Mouse (Mus musculus) cerebellum, adult 2 months (tissue): ENCODE measurements around the gene Rgs9bp. TPM values are rescaled to one million over a fixed set of nuclear protein-coding genes. Genes with fewer than 3 reads are reported as not detected.
A peak's percentile ranks its signal among the peaks of the same experiment; 100 is the strongest.

ENCODE experiments used
- DNase-seq, 2 experiments: peaks; one replicate each; pipeline ENCODE4 v3.0.0; 2021
- H3K27ac ChIP-seq: fragments of 200-500 bp; 2 replicates; pipeline ENCODE4 v1.5.1; 2012; ENCODE audit warnings: low read length, control low read depth, inconsistent platforms; ENCODE audit not compliant: insufficient read depth
- H3K27me3 ChIP-seq: fragments of 200-500 bp; 2 replicates; pipeline ENCODE4 v1.6.1; 2012; ENCODE audit warnings: inconsistent platforms, mild to moderate bottlenecking, low read length, moderate library complexity; ENCODE audit not compliant: control insufficient read depth, insufficient read depth
- H3K4me1 ChIP-seq: fragments of 200-500 bp; 2 replicates; pipeline ENCODE4 v1.6.1; 2011; ENCODE audit warnings: low read length; ENCODE audit not compliant: control insufficient read depth, insufficient read depth
- H3K4me3 ChIP-seq: fragments of 200-500 bp; replicated peaks from 2 replicates; pipeline ENCODE3; 2011; ENCODE audit warnings: mild to moderate bottlenecking, low read depth, low read length, control low read depth; ENCODE audit not compliant: insufficient read depth
- CTCF ChIP-seq: fragments of 200-500 bp; IDR thresholded peaks from 2 replicates; pipeline ENCODE4 v1.5.1; 2011; ENCODE audit warnings: low read depth, mild to moderate bottlenecking, control low read depth, low read length, moderate library complexity, borderline replicate concordance; ENCODE audit not compliant: insufficient read depth
- POLR2A ChIP-seq: fragments of 200-500 bp; IDR thresholded peaks from 2 replicates; pipeline ENCODE4 v1.6.1; 2011; ENCODE audit warnings: low read length, control low read depth, borderline replicate concordance; ENCODE audit not compliant: insufficient read depth
- WGBS: fragments of 180-500 bp; shearing (Covaris S2); methylation state at CpG from one replicate; pipeline ENCODE4 v1.1.7; 2018; 5-methylcytosine and 5-hydroxymethylcytosine counted together
- polyA plus RNA-seq: library from polyadenylated mRNA; depleted of rRNA; stranded (reverse); fragments of >200 nt; gene quantifications from 2 replicates; pipeline ENCODE4 v1.2.3, GENCODE M21; 2012; rRNA removed

Rgs9bp gene
- 0.03 and 0.07 TPM in 2 replicates for polyA plus RNA-seq

DNA sequence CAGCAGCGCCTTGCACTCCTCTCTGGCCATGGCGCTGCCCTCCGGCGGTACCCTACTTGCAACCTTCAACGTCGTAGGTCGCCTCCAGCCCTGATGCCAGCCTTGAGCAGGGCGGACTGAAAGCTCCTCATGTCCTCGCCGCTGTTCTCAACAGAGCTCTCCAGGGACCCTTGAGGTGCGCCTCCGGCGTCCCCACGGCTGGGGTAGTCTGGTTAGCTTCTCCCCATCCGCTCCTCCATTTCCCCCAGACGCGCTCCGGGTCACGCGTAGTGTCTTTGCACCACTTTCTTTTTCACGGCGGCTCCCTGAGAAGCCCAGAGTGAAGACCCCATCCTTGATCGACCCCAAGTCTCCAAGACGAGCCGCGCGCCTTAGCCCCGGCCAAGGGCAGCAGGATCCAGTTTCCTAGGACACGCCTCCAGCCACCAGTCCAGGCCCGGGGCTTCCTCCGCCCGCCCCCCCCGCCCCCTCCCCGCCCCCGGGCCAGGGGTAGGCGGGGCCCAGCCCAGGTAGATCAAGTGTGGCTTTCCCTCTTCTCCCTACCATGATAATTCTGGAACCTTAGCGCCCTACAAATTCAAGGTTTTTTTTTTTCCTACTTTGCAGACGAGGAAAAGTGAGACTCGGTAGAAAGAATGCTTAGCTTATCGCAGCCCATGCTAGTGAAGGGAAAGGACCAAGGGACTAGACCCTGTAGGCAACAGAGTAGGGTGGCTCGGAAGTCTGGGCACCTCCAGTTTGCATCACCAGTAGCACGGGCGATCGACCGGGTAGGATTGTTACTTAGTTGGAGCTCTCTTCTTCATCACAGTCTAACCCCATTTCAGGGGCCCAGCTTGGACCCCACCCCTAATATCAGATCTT is at the start of gene Rgs9bp:
Rgs9bp (minus strand) TSS at position 392 of the 864 bp plus-strand sequence.
- under 1% methylated on average over 45 of the region's 45 CpGs for WGBS
- Histone ChIP-seq H3K27ac (no peak within 1 kb of the TSS), H3K27me3 (no peaks in the 10 kb centered on the region), H3K4me1 (peaks cover 10% of the 10 kb centered on the region), H3K4me3 (peak within 1 kb of the TSS; percentile 83)
- TF ChIP-seq POLR2A (no peak), CTCF (no peak)
- DNase-seq: peak in 1 of 2 experiments; percentile 17

DNA sequence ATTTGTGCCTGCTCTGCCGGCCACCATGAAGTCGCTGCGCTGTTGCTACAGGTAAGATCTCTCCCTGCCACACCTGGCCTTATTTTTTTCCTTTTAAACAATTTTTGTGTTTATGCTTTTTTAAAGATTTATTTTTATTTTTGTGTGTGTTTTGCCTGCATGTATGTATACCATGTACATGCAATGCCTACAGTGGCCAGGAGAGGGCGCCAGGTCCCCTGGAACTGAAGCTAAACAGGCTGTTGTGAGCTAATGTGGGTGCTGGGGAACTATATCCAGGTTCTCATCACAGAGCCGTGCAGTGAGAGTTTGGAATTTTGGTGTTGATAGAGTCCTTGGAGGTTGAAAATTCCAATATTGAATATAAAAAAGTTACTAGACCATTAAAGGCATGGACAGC is 43.1 kb upstream of the Rgs9bp start:
- no peak for DNase-seq
- 78% methylated on average over 5 of the region's 5 CpGs for WGBS
- TF ChIP-seq POLR2A: no peak
- TF ChIP-seq CTCF: peak; percentile 56
- Histone ChIP-seq H3K27ac (no peak overlapping the region), H3K27me3 (no peaks in the 10 kb centered on the region), H3K4me3 (no peak overlapping the region), H3K4me1 (peaks cover 11% of the 10 kb centered on the region)

DNA sequence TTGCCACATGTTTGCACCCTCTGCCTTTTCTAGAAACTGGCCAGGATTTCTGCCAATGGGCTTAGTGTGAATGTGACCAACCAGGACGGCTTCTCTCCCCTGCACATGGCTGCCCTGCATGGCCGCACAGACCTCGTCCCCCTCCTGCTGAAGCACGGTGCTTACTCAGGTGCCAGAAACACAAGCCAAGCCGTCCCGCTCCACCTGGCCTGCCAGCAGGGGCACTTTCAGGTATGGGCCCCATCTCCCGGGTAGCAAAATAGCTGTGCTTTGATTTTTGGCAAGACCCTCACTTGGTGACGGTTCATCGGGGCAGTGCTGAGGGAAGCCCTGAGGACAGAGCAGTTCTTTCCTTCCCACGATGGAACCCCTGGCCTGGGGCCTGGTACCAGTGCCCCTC is 42.0 kb upstream of the Rgs9bp start:
- TF ChIP-seq CTCF (no peak), POLR2A (no peak)
- no peaks in the 10 kb centered on the region for H3K27me3 ChIP-seq
- WGBS: 13% methylated on average over 10 of the region's 10 CpGs
- peaks cover 11% of the 10 kb centered on the region for H3K4me1 ChIP-seq
- H3K4me3 ChIP-seq: no peak overlapping the region
- no peak overlapping the region for H3K27ac ChIP-seq
- peak; percentile 43 to 60 for DNase-seq

DNA sequence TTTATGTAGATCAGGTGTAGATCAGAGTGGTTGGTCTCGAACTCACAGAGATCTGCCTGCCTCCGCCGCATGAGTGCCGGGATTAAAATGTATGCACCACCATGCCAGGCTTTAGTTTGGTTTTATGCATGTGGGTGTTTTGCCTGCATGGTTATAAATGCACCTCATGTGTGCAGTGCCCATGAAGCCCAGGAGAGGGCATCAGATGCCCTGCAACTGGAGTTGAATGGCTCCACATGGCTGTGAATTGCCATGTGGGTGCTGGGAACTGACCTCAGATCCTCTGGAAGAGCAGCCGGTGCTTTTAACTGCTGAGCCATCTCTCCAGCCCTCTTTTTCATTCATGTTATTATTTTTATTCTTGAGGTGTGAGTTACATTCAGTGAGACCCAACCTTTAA is 40.7 kb upstream of the Rgs9bp start:
- WGBS: 96% methylated on average over 5 of the region's 5 CpGs

DNA sequence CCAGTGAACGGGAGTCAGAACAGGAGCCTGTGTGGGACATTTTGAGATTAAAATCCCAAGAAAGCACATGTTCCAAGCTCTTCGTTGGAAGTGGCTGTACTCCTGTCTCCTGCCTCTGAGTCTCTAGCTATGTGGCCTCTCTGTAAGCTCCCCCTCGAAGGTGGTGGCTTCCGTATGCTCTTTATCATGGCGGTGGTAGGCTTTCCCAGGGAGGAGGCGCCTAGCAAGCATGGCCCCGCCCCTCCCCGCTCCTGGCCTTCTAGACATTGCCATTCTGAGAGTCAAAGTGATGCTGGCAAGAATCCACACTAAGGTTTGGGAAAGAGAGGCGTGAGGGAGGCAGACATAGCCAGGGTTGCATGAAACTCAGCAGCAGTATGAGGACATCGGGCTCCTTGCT is 37.2 kb upstream of the Rgs9bp start:
- peaks cover 10% of the 10 kb centered on the region for H3K4me1 ChIP-seq
- no peak overlapping the region for H3K4me3 ChIP-seq
- H3K27ac ChIP-seq: no peak overlapping the region
- WGBS: 86% methylated on average over 10 of the region's 10 CpGs
- no peak for DNase-seq
- no peak for TF ChIP-seq POLR2A
- no peak for TF ChIP-seq CTCF
- no peaks in the 10 kb centered on the region for H3K27me3 ChIP-seq

More for the DNA sequence above, 40.7 kb upstream of the Rgs9bp start:
- H3K4me1 ChIP-seq: peaks cover 11% of the 10 kb centered on the region
- TF ChIP-seq POLR2A (no peak), CTCF (no peak)
- no peak overlapping the region for H3K27ac ChIP-seq
- no peaks in the 10 kb centered on the region for H3K27me3 ChIP-seq
- H3K4me3 ChIP-seq: no peak overlapping the region
- DNase-seq: no peak

DNA sequence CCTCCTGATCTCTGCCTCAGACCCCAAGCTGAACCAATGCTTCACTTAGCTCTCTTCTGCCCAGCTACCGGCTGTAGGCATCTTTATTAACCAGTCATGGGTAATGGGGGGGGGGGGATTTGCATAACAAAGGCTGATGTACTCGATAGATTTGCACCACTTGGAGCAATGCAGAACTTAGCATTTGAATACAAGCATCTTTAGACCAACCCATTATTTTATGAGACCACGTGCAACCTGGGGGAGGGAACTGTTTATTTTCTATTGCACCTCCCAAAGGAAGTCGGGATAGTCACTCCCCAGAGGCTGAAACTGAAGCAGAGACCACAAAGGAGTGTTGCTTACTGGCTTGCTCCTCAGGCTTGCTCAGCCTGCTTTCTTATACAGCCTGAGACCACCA is 32.1 kb upstream of the Rgs9bp start:
- WGBS: 24% methylated on average over 4 of the region's 4 CpGs
- Histone ChIP-seq H3K27me3 (no peaks in the 10 kb centered on the region), H3K27ac (no peak overlapping the region), H3K4me1 (no peaks in the 10 kb centered on the region), H3K4me3 (no peak overlapping the region)
- TF ChIP-seq CTCF (no peak), POLR2A (no peak)
- no peak for DNase-seq

DNA sequence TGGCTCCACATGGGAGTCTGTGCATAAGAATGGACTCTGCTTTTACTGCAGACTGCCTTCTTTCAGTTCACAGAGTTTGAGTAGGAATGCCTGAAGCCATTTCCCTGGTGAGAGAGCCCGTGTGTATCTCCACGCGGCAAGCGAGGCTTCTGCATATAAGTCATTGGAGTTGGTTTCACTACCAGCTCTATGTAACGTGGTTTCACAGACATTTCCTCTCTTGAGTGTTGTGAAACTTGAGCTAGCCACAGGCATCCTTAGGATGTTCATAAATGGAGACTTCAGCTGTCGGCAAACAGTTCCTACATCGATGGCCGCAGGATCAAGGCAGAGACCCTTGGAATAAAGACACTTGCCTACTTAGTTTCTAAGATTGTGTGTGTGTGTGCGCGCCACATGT is 23.9 kb upstream of the Rgs9bp start:
- TF ChIP-seq POLR2A (no peak), CTCF (no peak)
- no peaks in the 10 kb centered on the region for H3K4me1 ChIP-seq
- WGBS: 94% methylated on average over 10 of the region's 10 CpGs
- no peaks in the 10 kb centered on the region for H3K27me3 ChIP-seq
- no peak overlapping the region for H3K4me3 ChIP-seq
- no peak for DNase-seq
- H3K27ac ChIP-seq: no peak overlapping the region

DNA sequence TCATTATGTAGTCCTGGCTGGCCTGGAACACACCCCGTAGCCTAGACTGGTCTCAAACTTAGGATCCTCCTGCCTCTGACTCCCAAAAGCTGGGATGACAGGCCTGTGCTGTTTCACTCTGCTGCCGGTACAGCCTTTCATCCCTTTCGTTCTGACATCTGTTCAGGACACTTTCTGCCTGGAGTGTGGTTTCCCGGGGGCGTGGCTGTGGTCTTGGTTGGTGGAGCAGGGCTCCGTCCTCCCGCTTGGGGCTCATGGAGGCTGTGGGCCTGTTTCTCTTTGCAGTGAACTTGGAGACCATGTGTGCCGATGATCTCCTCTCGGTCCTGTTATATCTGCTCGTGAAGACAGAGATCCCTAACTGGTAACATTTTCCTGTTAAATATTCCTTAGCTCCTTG is 21.4 kb upstream of the Rgs9bp start:
- Histone ChIP-seq H3K4me1 (no peaks in the 10 kb centered on the region), H3K27me3 (no peaks in the 10 kb centered on the region), H3K4me3 (no peak overlapping the region), H3K27ac (no peak overlapping the region)
- 87% methylated on average over 10 of the region's 10 CpGs for WGBS
- no peak for DNase-seq
- TF ChIP-seq CTCF (no peak), POLR2A (no peak)
